Mouse (Mus musculus) heart, postnatal 0 days (tissue): ENCODE results near the gene Erbb2. TPM values are rescaled to one million over a fixed set of nuclear protein-coding genes. Genes with fewer than 3 reads are reported as not detected.

Experiments used
- ATAC-seq: fragments of 200-750 bp; cut with Nextera tagmentation; 2 replicates; pipeline ENCODE4 v1.8.0; 2017; ENCODE audit warnings: low read depth, moderate number of reproducible peaks, moderate library complexity; ENCODE audit not compliant: insufficient read depth
- DNase-seq: peaks from one replicate; pipeline ENCODE4 v3.0.0-alpha.2; 2016; ENCODE audit warnings: low spot score
- H3K27ac ChIP-seq: fragments of 300-500 bp; sonication (generic); 2 replicates; pipeline ENCODE4 v1.5.1; 2014; ENCODE audit warnings: low read depth, mild to moderate bottlenecking
- H3K27me3 ChIP-seq: fragments of 300-500 bp; sonication (generic); 2 replicates; pipeline ENCODE4 v1.6.1; 2014; ENCODE audit warnings: low read length, mixed read lengths; ENCODE audit not compliant: control insufficient read depth, insufficient read depth
- H3K36me3 ChIP-seq: fragments of 300-500 bp; sonication (generic); replicated peaks from 2 replicates; pipeline ENCODE4 v1.6.1; 2014; ENCODE audit warnings: low read length, mixed read lengths; ENCODE audit not compliant: control insufficient read depth, insufficient read depth
- H3K4me1 ChIP-seq: fragments of 300-500 bp; sonication (generic); 2 replicates; pipeline ENCODE4 v1.6.1; 2014; ENCODE audit warnings: antibody characterized with exemption; ENCODE audit not compliant: control insufficient read depth, insufficient read depth
- H3K4me2 ChIP-seq: fragments of 300-500 bp; sonication (generic); 2 replicates; pipeline ENCODE4 v1.6.1; 2014; ENCODE audit warnings: low read depth, mild to moderate bottlenecking, low read length, moderate library complexity
- H3K4me3 ChIP-seq: fragments of 300-500 bp; sonication (generic); 2 replicates; pipeline ENCODE4 v1.5.1; 2014; ENCODE audit warnings: low read depth, low read length
- H3K9ac ChIP-seq: fragments of 300-500 bp; sonication (generic); replicated peaks from 2 replicates; pipeline ENCODE4 v1.6.1; 2014; ENCODE audit warnings: low read depth, low read length, mixed read lengths
- H3K9me3 ChIP-seq: fragments of 300-500 bp; sonication (generic); replicated peaks from 2 replicates; pipeline ENCODE4 v1.6.1; 2016; ENCODE audit warnings: low read length; ENCODE audit not compliant: control insufficient read depth
- CTCF ChIP-seq: IDR thresholded peaks from 2 replicates; pipeline ENCODE4 v1.5.1; 2016; ENCODE audit warnings: antibody characterized with exemption, control low read depth, low read depth
- EP300 ChIP-seq: IDR thresholded peaks from 2 replicates; pipeline ENCODE4 v1.6.1; 2016; ENCODE audit warnings: antibody characterized with exemption, low read depth
- WGBS: fragments of 180-500 bp; shearing (Covaris S2); extraction: QIAGEN DNeasy Blood & Tissue Kit; methylation state at CpG from one replicate; pipeline ENCODE4 v1.1.7; 2014; 5-methylcytosine and 5-hydroxymethylcytosine counted together
- polyA plus RNA-seq: library from polyadenylated mRNA; unstranded; fragments of >200 nt; fragmentation: Nextera tagmentation; extraction: Ambion mirVana; gene quantifications from 2 replicates; pipeline ENCODE4 v1.2.1, GENCODE M21; 2015
- total RNA-seq: library from RNA; depleted of rRNA; stranded (reverse); fragments of >200 nt; gene quantifications from 2 replicates; pipeline ENCODE4 v1.2.3, GENCODE M21; 2014; ENCODE audit warnings: low replicate concordance; rRNA removed

The Erbb2 gene
- total and polyA plus RNA-seq, 2 experiments from 2014 or later = 15.5 to 23.2 TPM

GRCm38 (mm10) chr11:98479940-98480497 lies 67.7 kb downstream of the Erbb2 start:
- H3K4me1 ChIP-seq = 0 out of 2 replicates have a peak, but pooled peaks cover 3% of the 10 kb centered on the region
- H3K27ac ChIP-seq = no peak overlapping the region
- ATAC-seq (no peak), DNase-seq (no peak)
- H3K27me3 ChIP-seq = no peaks in the 10 kb centered on the region
- WGBS = 78% methylated on average over 12 of the region's 12 CpGs
- TF ChIP-seq EP300 = no peak
- no peak for TF ChIP-seq CTCF
- no peaks in the 10 kb centered on the region for H3K9me3 ChIP-seq
- no peak overlapping the region for H3K4me3 ChIP-seq
- no peak overlapping the region for H3K9ac ChIP-seq
- H3K4me2 ChIP-seq = no peak overlapping the region
- H3K36me3 ChIP-seq = no peaks in the 10 kb centered on the region

DNA sequence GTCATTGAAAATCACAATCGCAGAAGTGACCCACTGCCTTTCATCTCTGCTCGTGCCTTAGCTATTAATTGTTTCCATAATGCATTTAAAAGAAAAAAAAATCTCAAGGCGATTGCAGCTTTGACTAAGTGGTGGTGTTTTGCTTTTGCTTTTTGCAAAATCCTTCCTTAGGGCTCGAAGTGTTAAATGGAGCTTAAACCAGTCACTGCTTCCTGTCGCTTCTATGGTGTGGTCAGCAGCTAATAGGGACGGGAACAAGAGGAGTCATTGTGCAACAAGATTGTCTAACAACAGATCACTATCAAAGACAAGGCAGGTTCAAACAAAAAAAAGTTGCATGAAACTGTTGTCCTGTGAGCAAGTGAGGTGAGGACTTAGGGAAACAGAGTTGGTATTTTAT lies 69.0 kb downstream of the Erbb2 start:
- WGBS = 65% methylated on average over 6 of the region's 6 CpGs
- H3K9ac ChIP-seq = no peak overlapping the region
- no peak overlapping the region for H3K4me3 ChIP-seq
- no peaks in the 10 kb centered on the region for H3K36me3 ChIP-seq
- no peaks in the 10 kb centered on the region for H3K27me3 ChIP-seq
- no peak overlapping the region for H3K4me2 ChIP-seq
- ATAC-seq (no peak), DNase-seq (no peak)
- H3K27ac ChIP-seq = no peak overlapping the region
- TF ChIP-seq EP300 (no peak), CTCF (no peak)
- H3K9me3 ChIP-seq = no peaks in the 10 kb centered on the region
- H3K4me1 ChIP-seq = 0 out of 2 replicates have a peak, but pooled peaks cover 3% of the 10 kb centered on the region

- H3K4me3 ChIP-seq = no peak overlapping the region
- H3K9ac ChIP-seq = no peak overlapping the region
- H3K9me3 ChIP-seq = no peaks in the 10 kb centered on the region
- H3K27me3 ChIP-seq = no peaks in the 10 kb centered on the region
- 83% methylated on average over 10 of the region's 10 CpGs for WGBS
- H3K4me2 ChIP-seq = no peak overlapping the region
- H3K4me1 ChIP-seq = 0 out of 2 replicates have a peak, but pooled peaks cover 3% of the 10 kb centered on the region
- no peak for ATAC-seq
- H3K27ac ChIP-seq = no peak overlapping the region
- H3K36me3 ChIP-seq = no peaks in the 10 kb centered on the region
- DNase-seq = no peak
- TF ChIP-seq EP300 (no peak), CTCF (no peak)
Measured at GRCm38 (mm10) chr11:98482067-98482466, 69.8 kb downstream of the Erbb2 start.

GRCm38 (mm10) chr11:98485749-98486148 lies 73.5 kb downstream of the Erbb2 start:
- Histone ChIP-seq H3K9ac (no peak overlapping the region), H3K4me1 (no peaks in the 10 kb centered on the region), H3K36me3 (no peaks in the 10 kb centered on the region), H3K27me3 (no peaks in the 10 kb centered on the region), H3K4me3 (no peak overlapping the region), H3K4me2 (no peak overlapping the region), H3K9me3 (no peaks in the 10 kb centered on the region), H3K27ac (no peak overlapping the region)
- DNase-seq (no peak), ATAC-seq (no peak)
- no peak for TF ChIP-seq CTCF
- no peak for TF ChIP-seq EP300
- 69% methylated on average over 2 of the region's 2 CpGs for WGBS

Other genes starting within 250 kb of the Erbb2 start
- gene Med1, start 219.2 kb upstream of the Erbb2 start, total RNA-seq = 29.2 and 41.4 TPM in 2 replicates
- gene Med1, start 219.2 kb upstream of the Erbb2 start, polyA plus RNA-seq = 36.7 and 38.1 TPM in 2 replicates
- gene Cdk12, start 209.4 kb upstream of the Erbb2 start, total RNA-seq = 18.4 and 25.8 TPM in 2 replicates
- 3.9 and 4.2 TPM in 2 replicates for gene Cdk12, start 209.4 kb upstream of the Erbb2 start, polyA plus RNA-seq
- not detected in 2 replicates for gene Neurod2, start 82.8 kb upstream of the Erbb2 start, total RNA-seq
- gene Neurod2, start 82.8 kb upstream of the Erbb2 start, polyA plus RNA-seq = not detected in 2 replicates
- gene Ppp1r1b, start 64.1 kb upstream of the Erbb2 start, total RNA-seq = 16.3 and 18.6 TPM in 2 replicates
- gene Ppp1r1b, start 64.1 kb upstream of the Erbb2 start, polyA plus RNA-seq = 32.1 and 38.5 TPM in 2 replicates
- gene Stard3, start 54.1 kb upstream of the Erbb2 start, total RNA-seq = 44.8 and 53.6 TPM in 2 replicates
- 34.7 and 35.3 TPM in 2 replicates for gene Stard3, start 54.1 kb upstream of the Erbb2 start, polyA plus RNA-seq
- 293 and 299 TPM in 2 replicates for gene Tcap, start 28.7 kb upstream of the Erbb2 start, total RNA-seq
- 455 and 518 TPM in 2 replicates for gene Tcap, start 28.7 kb upstream of the Erbb2 start, polyA plus RNA-seq
- 4.2 TPM in 1 of 2 replicates, not detected in the other for gene Pnmt, start 26.0 kb upstream of the Erbb2 start, total RNA-seq
- 0.26 TPM in 1 of 2 replicates, not detected in the other for gene Pnmt, start 26.0 kb upstream of the Erbb2 start, polyA plus RNA-seq
- gene Pgap3, start 12.0 kb upstream of the Erbb2 start, total RNA-seq = 35.7 and 46.0 TPM in 2 replicates
- 15.9 and 18.2 TPM in 2 replicates for gene Pgap3, start 12.0 kb upstream of the Erbb2 start, polyA plus RNA-seq
- 20.6 and 26.5 TPM in 2 replicates for gene Mien1, start 26.5 kb downstream of the Erbb2 start, total RNA-seq
- gene Mien1, start 26.5 kb downstream of the Erbb2 start, polyA plus RNA-seq = 104 and 113 TPM in 2 replicates
- gene Grb7, start 33.9 kb downstream of the Erbb2 start, total RNA-seq = 0.92 and 0.93 TPM in 2 replicates
- 0.15 and 0.23 TPM in 2 replicates for gene Grb7, start 33.9 kb downstream of the Erbb2 start, polyA plus RNA-seq
- gene Ikzf3, start 133.6 kb downstream of the Erbb2 start, total RNA-seq = 8.3 TPM in 1 of 2 replicates, not detected in the other
- 0.15 TPM in 1 of 2 replicates, not detected in the other for gene Ikzf3, start 133.6 kb downstream of the Erbb2 start, polyA plus RNA-seq
- not detected in 2 replicates for gene Zpbp2, start 138.6 kb downstream of the Erbb2 start, total RNA-seq
- 0.14 and 0.23 TPM in 2 replicates for gene Zpbp2, start 138.6 kb downstream of the Erbb2 start, polyA plus RNA-seq
- 36.1 and 44.8 TPM in 2 replicates for gene Ormdl3, start 174.9 kb downstream of the Erbb2 start, total RNA-seq
- gene Ormdl3, start 174.9 kb downstream of the Erbb2 start, polyA plus RNA-seq = 49.4 and 50.2 TPM in 2 replicates
- gene Lrrc3c, start 185.8 kb downstream of the Erbb2 start, total RNA-seq = not detected in 2 replicates
- not detected in 2 replicates for gene Lrrc3c, start 185.8 kb downstream of the Erbb2 start, polyA plus RNA-seq
- gene Gm12355, start 213.2 kb downstream of the Erbb2 start, total RNA-seq = 0.15 and 0.19 TPM in 2 replicates
- gene Gm12355, start 213.2 kb downstream of the Erbb2 start, polyA plus RNA-seq = 0.23 and 0.26 TPM in 2 replicates
- not detected in 2 replicates for gene Gsdma3, start 213.9 kb downstream of the Erbb2 start, total RNA-seq
- gene Gsdma3, start 213.9 kb downstream of the Erbb2 start, polyA plus RNA-seq = not detected in 2 replicates
- gene Gsdma2, start 234.3 kb downstream of the Erbb2 start, total RNA-seq = not detected in 2 replicates
- gene Gsdma2, start 234.3 kb downstream of the Erbb2 start, polyA plus RNA-seq = not detected in 2 replicates